Mouse (Mus musculus): Measurements from ENCODE around the gene Cabp2. TPM values are rescaled to one million over a fixed set of nuclear protein-coding genes. Genes with fewer than 3 reads are reported as not detected.
A peak's percentile ranks its signal among the peaks of the same experiment; 100 is the strongest.
"Not testable (repeated sequence)": the region's sequence is repeated elsewhere in the genome, so short reads cannot be mapped to it uniquely, and the experiment has no call there.

Gene Cabp2
- total RNA-seq, 2 experiments from 2014 or later: not detected

GRCm38 (mm10) chr19:4125268-4125667, 43.9 kb downstream of the Cabp2 start:
- not testable (repeated sequence) for DNase-seq

DNA sequence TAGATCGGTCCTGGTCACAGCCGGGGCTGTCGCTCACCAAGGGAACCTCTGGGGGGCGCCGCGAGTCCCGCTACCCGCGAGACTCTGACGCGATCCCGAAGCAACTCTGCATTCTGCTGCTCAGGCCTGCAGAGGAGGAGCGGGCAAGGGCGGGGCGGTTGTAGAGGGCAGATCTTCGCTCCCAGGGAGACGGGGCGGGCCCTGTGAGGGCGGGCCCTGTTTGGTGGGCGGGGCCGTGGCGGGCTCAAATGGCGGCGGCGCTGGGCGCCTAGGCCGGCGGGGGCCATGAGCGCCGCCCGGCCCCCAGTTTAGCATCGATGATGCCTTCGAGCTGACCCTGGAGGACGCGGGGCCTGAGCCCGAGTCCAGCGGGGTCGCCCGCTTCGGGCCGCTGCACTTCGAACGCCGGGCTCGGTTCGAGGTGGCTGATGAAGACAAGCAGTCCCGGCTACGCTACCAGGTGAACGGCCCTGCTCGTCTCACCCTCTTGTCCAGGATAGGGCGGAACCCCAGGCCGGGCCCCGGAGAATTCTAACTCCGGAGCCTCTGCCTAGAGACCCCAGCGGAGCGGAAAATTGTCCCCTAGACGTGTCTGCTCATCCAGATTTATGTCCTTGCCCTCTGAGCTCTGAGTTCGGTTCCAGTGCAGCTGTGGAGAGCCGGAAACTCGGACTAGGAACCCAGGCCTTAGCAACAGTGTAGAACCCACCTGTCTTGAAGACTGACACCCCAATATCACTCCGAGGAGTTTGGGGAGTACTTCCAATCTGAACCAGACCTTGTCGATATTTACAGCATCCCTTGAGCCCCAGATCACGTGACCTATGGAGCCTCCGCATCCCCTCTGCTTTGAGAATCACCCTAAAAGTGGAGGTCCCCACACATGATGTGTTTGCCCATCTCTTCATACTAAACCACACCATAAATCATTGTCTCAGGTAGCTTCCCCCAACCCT, 44.6 kb downstream of the Cabp2 start, which contains the start of gene Aip:
Aip (minus strand) TSS at position 118 of the 956 bp plus-strand sequence.
- peak; percentile 99 for DNase-seq

- DNase-seq: no peak
These were observed 45.5 kb downstream of the Cabp2 start for GRCm38 (mm10) chr19:4126759-4127495.

GRCm38 (mm10) chr19:4129462-4129861, 48.1 kb downstream of the Cabp2 start:
- DNase-seq: no peak

DNA sequence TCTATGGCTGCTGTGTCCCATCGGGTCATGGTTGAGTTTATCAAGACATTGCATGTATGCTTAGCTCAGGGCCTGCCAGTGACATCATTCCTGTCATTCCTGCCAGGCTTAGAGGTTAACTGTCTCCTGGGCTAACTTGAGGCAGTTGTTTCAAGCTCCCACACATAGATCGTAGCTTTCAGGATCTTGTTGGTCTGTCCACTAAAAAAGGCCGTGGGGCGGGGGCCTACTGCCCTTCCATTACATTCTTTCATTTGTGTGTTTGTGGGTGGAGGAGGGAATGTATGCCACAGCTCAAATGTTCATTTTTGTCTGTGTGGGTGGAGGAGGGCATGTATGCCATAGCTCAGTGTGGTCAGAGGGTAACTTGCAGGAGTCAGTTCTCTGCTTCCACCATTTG, 48.7 kb downstream of the Cabp2 start:
- no peak for DNase-seq

DNA sequence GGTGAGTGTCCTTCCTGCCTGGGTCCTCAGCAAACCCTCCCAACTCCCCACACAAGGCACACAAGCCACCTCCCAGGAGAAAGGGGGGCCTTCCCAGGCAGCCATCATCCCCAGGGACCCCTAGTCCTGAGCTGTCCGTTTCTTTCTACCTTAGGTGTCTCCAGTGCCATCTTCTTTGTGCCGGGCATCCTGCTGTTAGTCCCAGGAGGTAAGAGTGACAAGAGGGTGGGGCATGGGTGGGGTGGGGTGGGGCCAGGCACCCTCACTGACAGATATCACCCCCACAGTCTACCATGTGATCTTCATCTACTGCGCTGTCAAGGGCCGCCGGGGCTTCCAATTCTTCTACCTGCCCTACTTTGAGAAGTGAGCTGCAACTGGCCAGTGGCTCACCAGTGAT, 49.7 kb downstream of the Cabp2 start:
- DNase-seq: no peak

GRCm38 (mm10) chr19:4131768-4132167, 50.4 kb downstream of the Cabp2 start:
- DNase-seq: no peak

DNA sequence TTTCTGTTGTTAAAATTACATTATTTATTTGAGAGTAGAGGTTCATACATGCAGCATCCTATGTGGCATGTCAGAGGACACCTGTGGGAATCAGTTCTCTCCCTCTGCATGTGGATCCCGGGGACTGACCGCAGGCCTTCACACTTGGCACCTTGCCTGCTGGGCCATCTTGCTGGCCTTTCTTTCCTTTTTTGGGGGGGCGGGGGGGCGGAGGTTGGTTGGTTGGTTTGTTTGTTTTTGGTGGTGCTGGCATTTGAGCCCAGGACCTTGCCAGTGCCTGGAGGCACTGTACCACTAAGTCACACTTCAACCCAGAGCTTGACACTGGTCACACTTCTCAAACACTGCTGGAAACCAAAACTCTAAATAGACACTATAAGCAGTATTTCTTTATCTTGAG, 53.0 kb downstream of the Cabp2 start:
- DNase-seq: no peak

DNA sequence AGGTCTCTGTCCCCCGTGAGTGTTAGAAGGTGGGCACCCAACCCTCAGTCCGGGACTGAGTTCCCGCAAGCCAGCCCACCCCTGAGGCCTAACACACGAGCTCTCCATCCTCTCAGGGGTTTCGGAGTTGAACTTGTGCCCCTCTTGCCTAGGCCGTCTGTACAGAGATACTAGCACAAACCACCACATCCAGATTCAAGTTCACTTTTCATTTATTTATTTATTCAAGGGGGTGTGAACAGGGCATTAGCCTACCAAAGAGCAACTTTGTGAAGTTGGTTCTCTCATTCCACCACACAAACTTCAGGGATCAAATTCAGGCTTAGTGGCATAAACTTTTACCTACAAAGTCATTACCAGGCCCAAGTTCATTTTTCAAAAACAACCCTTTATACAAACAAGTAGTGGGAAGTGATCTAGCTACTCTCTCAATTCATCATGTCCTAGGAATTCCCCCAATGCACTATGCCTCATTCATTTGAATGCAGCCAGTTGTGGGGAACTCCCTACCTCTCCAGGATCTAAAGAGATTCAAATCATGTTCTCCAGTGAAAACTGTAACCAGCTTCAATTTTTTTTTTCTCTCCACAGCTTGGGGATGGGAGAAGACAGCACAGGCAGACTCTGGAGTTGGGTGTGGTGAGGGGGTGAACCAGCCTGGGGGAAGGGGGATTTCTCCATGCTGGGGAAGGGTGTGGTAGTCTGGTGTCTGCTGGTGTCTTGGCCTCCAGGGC, 54.0 kb downstream of the Cabp2 start:
- DNase-seq: not testable (repeated sequence)

DNA sequence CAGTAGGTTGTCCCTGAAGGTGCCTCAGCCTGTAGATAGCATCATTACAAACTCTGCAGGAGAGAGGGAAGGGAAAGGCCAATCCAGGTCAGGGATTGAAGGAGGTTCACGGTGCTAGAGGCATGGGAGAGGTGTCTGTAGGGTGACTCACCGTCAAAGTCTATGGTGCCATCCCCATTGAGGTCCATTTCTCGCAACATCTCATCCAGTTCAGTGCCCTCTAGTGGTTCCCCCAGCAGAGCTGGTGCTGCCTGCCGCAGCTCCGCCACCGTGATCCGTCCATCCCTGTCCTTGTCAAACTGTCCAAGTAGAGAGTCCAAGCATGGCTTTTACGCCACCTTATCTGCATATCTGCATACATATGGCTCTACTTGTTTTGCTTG, 54.6 kb downstream of the Cabp2 start:
- DNase-seq: not testable (repeated sequence)

DNA sequence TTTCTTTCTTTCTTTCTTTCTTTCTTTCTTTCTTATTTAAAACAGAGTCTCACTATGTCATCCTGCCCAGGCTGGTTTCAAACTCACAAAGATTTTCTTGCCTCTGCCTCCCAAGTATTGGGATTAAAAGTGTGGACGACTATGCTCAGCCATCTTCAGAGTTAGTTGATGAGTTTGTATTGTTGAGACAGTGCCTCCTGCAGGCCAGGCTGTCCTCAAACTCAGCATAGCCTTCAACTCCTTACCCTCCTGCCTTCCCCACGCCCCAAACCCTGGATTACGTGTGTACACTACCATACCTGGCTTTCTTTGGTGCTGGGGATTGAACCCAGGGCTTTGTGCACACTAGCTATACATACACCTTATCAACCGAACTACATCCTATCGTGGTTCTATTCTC, 55.1 kb downstream of the Cabp2 start:
- DNase-seq: no peak

Other genes with a start within 250 kb of the Cabp2 start
- gene Chka, start 229.8 kb upstream of the Cabp2 start, total RNA-seq (2021): 10 to 100 TPM; 16.8 to 16.9 TPM
- 10 to 100 TPM; 19.2 to 22.9 TPM for gene Tcirg1, start 174.4 kb upstream of the Cabp2 start, total RNA-seq (2021)
- 100 to 1,000 TPM; 290 to 307 TPM for gene Ndufs8, start 168.8 kb upstream of the Cabp2 start, total RNA-seq (2021)
- 1 to 10 TPM; 1.6 to 1.9 TPM for gene Aldh3b1, start 151.8 kb upstream of the Cabp2 start, total RNA-seq (2021)
- gene Unc93b1, start 146.4 kb upstream of the Cabp2 start, total RNA-seq (2021): 10 to 100 TPM; 15.1 to 15.4 TPM
- under 1 TPM; 0.17 to 0.18 TPM for gene Aldh3b3, start 122.9 kb upstream of the Cabp2 start, total RNA-seq (2021)
- gene Aldh3b2, start 109.2 kb upstream of the Cabp2 start, total RNA-seq (2021): under 1 TPM; 0.12 to 0.32 TPM
- 10 to 100 TPM; 10.6 to 12.0 TPM for gene Acy3, start 95.0 kb upstream of the Cabp2 start, total RNA-seq (2021)
- gene Tbx10, start 88.8 kb upstream of the Cabp2 start, total RNA-seq (2021): not detected
- 10 to 100 TPM; 56.6 to 63.2 TPM for gene Nudt8, start 81.0 kb upstream of the Cabp2 start, total RNA-seq (2021)
- 1 to 10 TPM; 1.4 to 2.4 TPM for gene Gm49405, start 81.0 kb upstream of the Cabp2 start, total RNA-seq (2021)
- gene Doc2g, start 78.3 kb upstream of the Cabp2 start, total RNA-seq (2021): 100 to 1,000 TPM; 106 to 120 TPM
- gene Ndufv1, start 68.8 kb upstream of the Cabp2 start, total RNA-seq (2021): 100 to 1,000 TPM; 774 to 835 TPM
- gene Gstp1, start 43.6 kb upstream of the Cabp2 start, total RNA-seq (2021): 100 to 1,000 TPM; 219 to 261 TPM
- gene Gstp2, start 35.6 kb upstream of the Cabp2 start, total RNA-seq (2021): 10 to 100 TPM; 69.7 to 73.5 TPM
- not detected for gene Gstp3, start 22.0 kb upstream of the Cabp2 start, total RNA-seq (2021)
- gene Cdk2ap2, start 15.6 kb downstream of the Cabp2 start, total RNA-seq (2021): 10 to 100 TPM; 22.4 to 23.6 TPM
- 10 to 100 TPM; 41.8 to 42.9 TPM for gene Pitpnm1, start 18.4 kb downstream of the Cabp2 start, total RNA-seq (2021)
- gene Aip, start 44.3 kb downstream of the Cabp2 start, total RNA-seq (2021): 10 to 100 TPM; 54.6 to 55.7 TPM
- under 1 TPM in 1 of 2 experiments, not detected in 1; 0.07 TPM for gene Gpr152, start 58.2 kb downstream of the Cabp2 start, total RNA-seq (2021)
- under 1 TPM in 1 of 2 experiments, not detected in 1; 0.18 TPM for gene Cabp4, start 62.5 kb downstream of the Cabp2 start, total RNA-seq (2021)
- gene Coro1b, start 67.0 kb downstream of the Cabp2 start, total RNA-seq (2021): 10 to 100 TPM; 74.6 to 74.8 TPM
- gene Ptprcap, start 72.0 kb downstream of the Cabp2 start, total RNA-seq (2021): 1 to 10 TPM; 2.0 to 2.2 TPM
- gene Rps6kb2, start 81.8 kb downstream of the Cabp2 start, total RNA-seq (2021): 10 to 100 TPM; 26.0 to 26.3 TPM
- 10 to 100 TPM; 46.7 to 49.0 TPM for gene Carns1, start 93.9 kb downstream of the Cabp2 start, total RNA-seq (2021)
- 1 to 10 TPM; 2.0 to 2.1 TPM for gene Tbc1d10c, start 109.7 kb downstream of the Cabp2 start, total RNA-seq (2021)
- gene Ppp1ca, start 110.5 kb downstream of the Cabp2 start, total RNA-seq (2021): 100 to 1,000 TPM; 481 to 484 TPM
- 1 to 10 TPM; 8.3 to 8.4 TPM for gene Rad9a, start 120.1 kb downstream of the Cabp2 start, total RNA-seq (2021)
- 1 to 10 TPM; 2.1 to 2.7 TPM for gene Clcf1, start 132.7 kb downstream of the Cabp2 start, total RNA-seq (2021)
- not detected for gene AC109138.7, start 132.8 kb downstream of the Cabp2 start, total RNA-seq (2021)
- gene Pold4, start 150.3 kb downstream of the Cabp2 start, total RNA-seq (2021): 10 to 100 TPM; 11.0 to 11.2 TPM
- gene Ssh3, start 187.6 kb downstream of the Cabp2 start, total RNA-seq (2021): 1 to 10 TPM; 8.4 to 9.0 TPM
- 1 to 10 TPM; 1.1 to 1.3 TPM for gene Ankrd13d, start 201.6 kb downstream of the Cabp2 start, total RNA-seq (2021)
- 10 to 100 TPM; 46.2 to 54.0 TPM for gene Grk2, start 224.6 kb downstream of the Cabp2 start, total RNA-seq (2021)

Measured in heart, postnatal 4 days (tissue).